Mouse (Mus musculus): ENCODE measurements around the gene Larp4b. TPM values are rescaled to one million over a fixed set of nuclear protein-coding genes. Genes with fewer than 3 reads are reported as not detected.

The Larp4b gene
- polyA plus RNA-seq, 1 experiment from 2014 or later, result 24.1 TPM

GRCm38 (mm10) chr13:9139466-9139991 lies 45.8 kb downstream of the Larp4b start:
- Histone ChIP-seq H3K9ac (ENCODE audit: low read depth, low read length) (no peak overlapping the region), H3K4me2 (ENCODE audit: low read depth, low read length) (no peak overlapping the region), H3K9me3 (replicated peaks; ENCODE audit: control insufficient read depth, low read length) (no peaks in the 10 kb centered on the region), H3K27me3 (ENCODE audit: control insufficient read depth, insufficient read depth, low read depth, low read length) (no peaks in the 10 kb centered on the region), H3K4me3 (ENCODE audit: low read depth, low read length) (no peak overlapping the region), H3K36me3 (ENCODE audit: control insufficient read depth, insufficient read depth) (peaks cover 55% of the 10 kb centered on the region), H3K4me1 (ENCODE audit: control insufficient read depth, low read depth, low read length) (no peaks in the 10 kb centered on the region), H3K27ac (ENCODE audit: low read length) (no peak overlapping the region)
- no peak for ATAC-seq (ENCODE audit: low read depth)
- WGBS (ENCODE audit: insufficient replicate concordance), result 43% methylated on average over 6 of the region's 6 CpGs

GRCm38 (mm10) chr13:9140204-9140603 lies 46.5 kb downstream of the Larp4b start:
- Histone ChIP-seq H3K36me3 (ENCODE audit: control insufficient read depth, insufficient read depth) (peaks cover 59% of the 10 kb centered on the region), H3K4me2 (ENCODE audit: low read depth, low read length) (no peak overlapping the region), H3K27me3 (ENCODE audit: control insufficient read depth, insufficient read depth, low read depth, low read length) (no peaks in the 10 kb centered on the region), H3K9ac (ENCODE audit: low read depth, low read length) (no peak overlapping the region), H3K4me1 (ENCODE audit: control insufficient read depth, low read depth, low read length) (no peaks in the 10 kb centered on the region), H3K9me3 (replicated peaks; ENCODE audit: control insufficient read depth, low read length) (no peaks in the 10 kb centered on the region), H3K4me3 (ENCODE audit: low read depth, low read length) (no peak overlapping the region), H3K27ac (ENCODE audit: low read length) (no peak overlapping the region)
- no peak for ATAC-seq (ENCODE audit: low read depth)
- WGBS (ENCODE audit: insufficient replicate concordance), result 79% methylated on average over 10 of the region's 10 CpGs

- Histone ChIP-seq H3K27me3 (ENCODE audit: control insufficient read depth, insufficient read depth, low read depth, low read length) (no peaks in the 10 kb centered on the region), H3K9me3 (replicated peaks; ENCODE audit: control insufficient read depth, low read length) (no peaks in the 10 kb centered on the region), H3K4me1 (ENCODE audit: control insufficient read depth, low read depth, low read length) (no peaks in the 10 kb centered on the region), H3K27ac (ENCODE audit: low read length) (no peak overlapping the region), H3K9ac (ENCODE audit: low read depth, low read length) (no peak overlapping the region), H3K4me2 (ENCODE audit: low read depth, low read length) (no peak overlapping the region), H3K36me3 (ENCODE audit: control insufficient read depth, insufficient read depth) (peaks cover 62% of the 10 kb centered on the region), H3K4me3 (ENCODE audit: low read depth, low read length) (no peak overlapping the region)
- 76% methylated on average over 2 of the region's 2 CpGs for WGBS (ENCODE audit: insufficient replicate concordance)
- ATAC-seq (ENCODE audit: low read depth), result no peak
Measured at GRCm38 (mm10) chr13:9142371-9142770, 48.7 kb downstream of the Larp4b start.

- 85% methylated on average over 2 of the region's 2 CpGs for whole genome bisulfite sequencing (ENCODE audit: insufficient replicate concordance)
- H3K27ac ChIP-seq (ENCODE audit: low read length), result no peak overlapping the region
- no peak overlapping the region for H3K4me2 ChIP-seq (ENCODE audit: low read depth, low read length)
- no peaks in the 10 kb centered on the region for H3K9me3 ChIP-seq (replicated peaks; ENCODE audit: control insufficient read depth, low read length)
- H3K4me1 ChIP-seq (ENCODE audit: control insufficient read depth, low read depth, low read length), result no peaks in the 10 kb centered on the region
- H3K9ac ChIP-seq (ENCODE audit: low read depth, low read length), result no peak overlapping the region
- H3K4me3 ChIP-seq (ENCODE audit: low read depth, low read length), result no peak overlapping the region
- ATAC-seq (ENCODE audit: low read depth), result no peak
- H3K27me3 ChIP-seq (ENCODE audit: control insufficient read depth, insufficient read depth, low read depth, low read length), result no peaks in the 10 kb centered on the region
- H3K36me3 ChIP-seq (ENCODE audit: control insufficient read depth, insufficient read depth), result peaks cover 60% of the 10 kb centered on the region
Measured at GRCm38 (mm10) chr13:9148830-9149229, 55.1 kb downstream of the Larp4b start.

GRCm38 (mm10) chr13:9149473-9150217 lies 56.0 kb downstream of the Larp4b start:
- H3K9me3 ChIP-seq (replicated peaks; ENCODE audit: control insufficient read depth, low read length), result no peaks in the 10 kb centered on the region
- no peak overlapping the region for H3K9ac ChIP-seq (ENCODE audit: low read depth, low read length)
- ATAC-seq (ENCODE audit: low read depth), result no peak
- no peak overlapping the region for H3K4me2 ChIP-seq (ENCODE audit: low read depth, low read length)
- no peaks in the 10 kb centered on the region for H3K27me3 ChIP-seq (ENCODE audit: control insufficient read depth, insufficient read depth, low read depth, low read length)
- 68% methylated on average over 7 of the region's 7 CpGs for WGBS (ENCODE audit: insufficient replicate concordance)
- H3K27ac ChIP-seq (ENCODE audit: low read length), result no peak overlapping the region
- no peaks in the 10 kb centered on the region for H3K4me1 ChIP-seq (ENCODE audit: control insufficient read depth, low read depth, low read length)
- no peak overlapping the region for H3K4me3 ChIP-seq (ENCODE audit: low read depth, low read length)
- H3K36me3 ChIP-seq (ENCODE audit: control insufficient read depth, insufficient read depth), result peaks cover 54% of the 10 kb centered on the region

- H3K4me1 ChIP-seq (ENCODE audit: control insufficient read depth, low read depth, low read length), result no peaks in the 10 kb centered on the region
- no peaks in the 10 kb centered on the region for H3K9me3 ChIP-seq (replicated peaks; ENCODE audit: control insufficient read depth, low read length)
- no peak overlapping the region for H3K4me3 ChIP-seq (ENCODE audit: low read depth, low read length)
- peaks cover 54% of the 10 kb centered on the region for H3K36me3 ChIP-seq (ENCODE audit: control insufficient read depth, insufficient read depth)
- no peak for ATAC-seq (ENCODE audit: low read depth)
- no peaks in the 10 kb centered on the region for H3K27me3 ChIP-seq (ENCODE audit: control insufficient read depth, insufficient read depth, low read depth, low read length)
- no peak overlapping the region for H3K4me2 ChIP-seq (ENCODE audit: low read depth, low read length)
- WGBS (ENCODE audit: insufficient replicate concordance), result 81% methylated on average over 6 of the region's 6 CpGs
- H3K9ac ChIP-seq (ENCODE audit: low read depth, low read length), result no peak overlapping the region
- no peak overlapping the region for H3K27ac ChIP-seq (ENCODE audit: low read length)
Measured at GRCm38 (mm10) chr13:9151100-9151499, 57.4 kb downstream of the Larp4b start.

- Histone ChIP-seq H3K27ac (ENCODE audit: low read length) (no peak overlapping the region), H3K36me3 (ENCODE audit: control insufficient read depth, insufficient read depth) (peaks cover 55% of the 10 kb centered on the region), H3K27me3 (ENCODE audit: control insufficient read depth, insufficient read depth, low read depth, low read length) (no peaks in the 10 kb centered on the region), H3K4me1 (ENCODE audit: control insufficient read depth, low read depth, low read length) (no peaks in the 10 kb centered on the region), H3K9me3 (replicated peaks; ENCODE audit: control insufficient read depth, low read length) (no peaks in the 10 kb centered on the region), H3K9ac (ENCODE audit: low read depth, low read length) (no peak overlapping the region), H3K4me2 (ENCODE audit: low read depth, low read length) (no peak overlapping the region), H3K4me3 (ENCODE audit: low read depth, low read length) (no peak overlapping the region)
- WGBS (ENCODE audit: insufficient replicate concordance), result 90% methylated on average over 4 of the region's 4 CpGs
- ATAC-seq (ENCODE audit: low read depth), result no peak
Measured at GRCm38 (mm10) chr13:9151619-9152018, 57.9 kb downstream of the Larp4b start.

- Histone ChIP-seq H3K4me3 (ENCODE audit: low read depth, low read length) (no peak overlapping the region), H3K9ac (ENCODE audit: low read depth, low read length) (no peak overlapping the region), H3K36me3 (ENCODE audit: control insufficient read depth, insufficient read depth) (peaks cover 53% of the 10 kb centered on the region), H3K4me1 (ENCODE audit: control insufficient read depth, low read depth, low read length) (no peaks in the 10 kb centered on the region), H3K9me3 (replicated peaks; ENCODE audit: control insufficient read depth, low read length) (no peaks in the 10 kb centered on the region), H3K27me3 (ENCODE audit: control insufficient read depth, insufficient read depth, low read depth, low read length) (no peaks in the 10 kb centered on the region), H3K27ac (ENCODE audit: low read length) (no peak overlapping the region), H3K4me2 (ENCODE audit: low read depth, low read length) (no peak overlapping the region)
- WGBS (ENCODE audit: insufficient replicate concordance), result 52% methylated on average over 2 of the region's 2 CpGs
- no peak for ATAC-seq (ENCODE audit: low read depth)
Measured at GRCm38 (mm10) chr13:9152267-9152666, 58.6 kb downstream of the Larp4b start.

GRCm38 (mm10) chr13:9153803-9154202 lies 60.1 kb downstream of the Larp4b start:
- Histone ChIP-seq H3K4me1 (ENCODE audit: control insufficient read depth, low read depth, low read length) (no peaks in the 10 kb centered on the region), H3K4me3 (ENCODE audit: low read depth, low read length) (no peak overlapping the region), H3K9me3 (replicated peaks; ENCODE audit: control insufficient read depth, low read length) (no peaks in the 10 kb centered on the region), H3K27ac (ENCODE audit: low read length) (no peak overlapping the region), H3K4me2 (ENCODE audit: low read depth, low read length) (no peak overlapping the region), H3K27me3 (ENCODE audit: control insufficient read depth, insufficient read depth, low read depth, low read length) (no peaks in the 10 kb centered on the region), H3K9ac (ENCODE audit: low read depth, low read length) (no peak overlapping the region), H3K36me3 (ENCODE audit: control insufficient read depth, insufficient read depth) (peaks cover 50% of the 10 kb centered on the region)
- 64% methylated on average over 9 of the region's 9 CpGs for WGBS (ENCODE audit: insufficient replicate concordance)
- no peak for ATAC-seq (ENCODE audit: low read depth)
